Mouse (Mus musculus): ENCODE measurements around the gene Shprh.
"Not testable (repeated sequence)": the region's sequence is repeated elsewhere in the genome, so short reads cannot be mapped to it uniquely, and the experiment has no call there.

Shprh gene

DNA sequence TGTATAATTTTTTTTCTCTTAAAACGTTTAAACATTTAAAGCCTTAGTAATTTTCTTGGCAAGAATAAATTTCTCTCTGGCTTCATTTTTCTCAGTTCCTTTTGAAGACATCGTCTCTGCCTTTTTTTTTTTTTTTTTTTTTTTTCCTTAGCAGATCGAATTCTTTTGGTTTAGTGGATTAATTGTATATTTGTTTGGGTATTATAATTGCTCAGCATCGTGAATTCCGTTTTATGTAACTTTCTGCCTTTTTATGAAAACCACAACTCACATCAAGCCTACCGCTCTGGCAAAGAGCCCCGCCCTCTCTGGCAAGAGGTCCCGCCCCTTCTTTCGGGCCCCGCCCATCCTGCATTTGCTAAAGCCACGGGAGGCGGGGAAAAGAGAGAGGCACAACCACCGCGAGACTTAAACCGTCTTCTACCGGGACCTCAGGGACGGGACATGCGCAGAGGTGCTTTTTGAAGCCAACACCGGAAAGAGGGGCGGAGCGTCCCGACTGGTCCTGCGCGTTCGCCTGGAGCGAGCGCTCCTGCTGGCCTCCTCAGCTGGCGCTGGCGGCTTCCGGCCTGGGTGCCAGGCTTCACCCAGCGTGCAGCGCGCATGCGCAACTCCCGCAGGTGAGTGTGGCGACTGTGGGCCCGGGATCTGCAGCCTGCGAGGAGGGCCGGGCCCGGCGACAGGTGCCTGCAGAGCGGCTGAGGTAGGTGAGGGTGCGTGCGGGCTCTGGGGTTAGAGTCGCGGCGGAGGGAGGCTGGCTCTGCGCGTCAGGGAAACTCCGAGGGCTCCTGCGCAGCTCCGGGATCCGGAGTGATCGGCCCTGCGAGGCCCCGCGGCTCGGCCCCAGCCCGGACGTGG lies at the start of gene Shprh:
TSS of gene Shprh (plus strand) at position 544 of the 858 bp plus-strand sequence.
- peak; percentile 96 to 98 for DNase-seq

DNA sequence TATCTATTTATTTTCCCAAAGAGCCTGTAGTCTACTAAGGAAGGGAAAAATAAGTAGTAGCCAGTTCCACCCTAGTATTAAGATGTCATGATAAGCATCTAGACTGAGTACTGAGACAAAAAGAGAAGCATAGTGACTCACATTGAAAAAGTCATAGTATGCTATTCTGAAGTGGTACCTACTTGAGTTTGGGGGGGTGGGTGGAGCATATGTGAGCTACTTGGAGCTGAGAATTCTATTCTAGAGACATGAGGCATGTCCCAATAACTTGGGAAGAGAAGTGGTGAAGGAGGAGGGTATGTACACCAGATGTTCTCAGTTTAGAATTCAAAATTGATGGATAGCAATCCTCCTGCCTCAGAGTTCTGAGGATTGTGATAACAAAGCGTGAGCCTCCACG lies 27.4 kb upstream of the Shprh start:
- no peak for DNase-seq

DNA sequence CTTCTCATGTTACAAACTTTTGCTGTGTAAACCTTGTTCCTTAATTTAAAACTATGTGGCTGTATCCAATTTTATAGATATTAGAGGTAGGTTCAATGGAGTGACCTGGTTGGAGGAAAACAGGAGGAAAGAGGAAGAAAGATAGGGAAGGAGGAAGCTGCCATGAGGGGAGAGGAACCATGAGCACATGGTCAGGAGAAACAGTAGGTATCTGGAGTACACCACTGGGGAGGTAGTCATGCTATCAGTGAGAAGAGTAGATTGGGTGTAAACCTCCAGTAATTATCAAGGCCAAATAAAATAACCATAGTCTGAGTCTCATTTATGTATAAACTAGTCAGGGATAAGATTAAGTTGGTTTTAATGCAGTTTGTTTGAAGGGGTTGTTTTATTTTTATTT lies 3.6 kb upstream of the Shprh start:
- no peak for DNase-seq

DNA sequence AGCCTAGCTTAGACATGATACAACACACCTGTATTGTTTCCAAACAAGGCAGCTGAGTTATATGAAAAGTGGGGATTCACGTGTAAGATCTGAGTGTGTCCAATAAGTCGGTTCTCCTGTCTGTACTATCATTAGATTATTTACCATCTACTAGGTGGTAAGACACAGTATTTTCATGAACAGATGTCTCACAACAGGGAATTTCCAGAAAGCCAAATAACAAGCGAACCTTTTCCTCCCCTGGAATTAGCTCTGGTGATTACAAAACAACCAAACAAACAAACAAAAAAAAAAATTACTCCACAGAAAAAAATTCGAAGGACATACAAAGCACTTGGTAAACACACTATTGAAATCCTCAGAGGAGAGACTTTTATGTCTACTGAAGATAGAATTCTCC lies 781 bp upstream of the Shprh start:
- no peak for DNase-seq

DNA sequence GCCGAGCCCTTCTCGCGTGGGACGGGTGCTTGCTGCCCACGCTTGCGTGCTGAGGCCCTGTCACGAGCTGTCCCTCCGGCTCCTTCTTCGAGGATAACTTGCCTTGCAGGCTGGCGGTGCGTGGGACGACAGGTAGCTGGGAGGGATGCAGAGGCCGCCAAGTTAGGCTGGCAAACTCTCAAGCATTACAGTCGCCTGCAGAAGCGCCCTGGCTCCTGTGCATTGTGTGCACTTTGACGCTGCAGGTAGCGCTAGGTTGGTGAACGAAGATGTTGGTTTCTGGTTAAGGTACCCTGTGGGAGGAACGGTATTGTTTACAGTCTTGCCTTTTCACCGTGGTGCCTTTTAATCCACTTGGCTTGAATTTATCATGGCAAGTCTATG lies 507 bp downstream of the Shprh start:
- peak; percentile 71 to 73 for DNase-seq

DNA sequence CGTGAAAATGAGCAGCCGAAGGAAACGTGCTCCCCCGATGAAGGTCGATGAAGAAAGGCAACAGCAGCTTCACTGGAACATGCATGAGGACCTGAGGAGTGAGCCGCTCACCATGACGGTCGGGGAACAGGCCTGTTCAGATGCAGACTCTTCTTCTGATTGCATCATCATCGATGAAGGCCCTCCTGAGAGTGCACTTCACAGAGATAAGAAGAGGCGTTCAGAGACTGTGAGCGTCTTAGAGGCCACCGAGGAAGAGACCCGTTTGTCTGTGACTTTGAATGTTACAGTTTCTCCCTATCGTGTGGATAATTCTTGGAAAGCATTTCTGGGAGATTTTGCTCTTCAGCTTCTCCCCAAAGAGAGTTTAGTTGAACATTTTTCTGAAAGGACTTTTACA lies 2.4 kb downstream of the Shprh start:
- DNase-seq = no peak

DNA sequence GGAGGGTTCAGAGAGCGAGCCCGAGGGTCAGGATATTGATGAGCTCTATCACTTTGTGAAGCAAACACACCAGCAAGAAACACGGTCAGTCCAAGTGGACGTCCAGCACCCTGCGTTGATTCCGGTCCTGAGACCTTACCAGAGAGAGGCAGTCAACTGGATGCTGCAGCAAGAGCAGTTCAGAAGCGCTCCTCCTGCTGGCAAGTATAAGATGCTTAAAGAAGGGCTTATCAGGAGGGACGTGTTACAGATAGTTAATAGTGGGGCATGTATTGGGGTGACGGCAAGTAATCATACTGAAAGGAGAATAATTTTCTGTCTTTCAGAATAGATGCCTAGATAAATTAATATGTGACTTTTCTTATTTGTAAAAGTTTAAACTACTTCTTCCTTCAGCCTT lies 7.8 kb downstream of the Shprh start:
- DNase-seq = no peak

DNA sequence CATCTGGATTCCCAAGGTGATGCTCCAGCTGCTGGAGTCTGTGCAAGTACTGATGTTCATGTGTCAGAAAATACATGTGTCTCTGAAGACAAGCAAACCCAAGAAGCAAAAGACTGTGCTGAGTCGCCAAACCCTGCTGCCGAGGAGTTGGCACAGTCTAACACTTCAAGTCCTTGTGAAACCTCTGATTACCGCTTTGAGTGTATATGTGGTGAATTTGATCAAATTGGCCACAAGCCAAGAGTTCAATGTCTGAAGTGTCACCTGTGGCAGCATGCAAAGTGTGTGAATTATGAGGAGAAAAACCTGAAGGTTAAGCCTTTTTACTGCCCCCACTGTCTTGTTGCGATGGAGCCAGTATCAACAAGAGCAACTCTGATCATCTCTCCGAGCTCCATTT lies 15.3 kb downstream of the Shprh start:
- peak in 1 of 2 experiments; percentile 7 for DNase-seq

DNA sequence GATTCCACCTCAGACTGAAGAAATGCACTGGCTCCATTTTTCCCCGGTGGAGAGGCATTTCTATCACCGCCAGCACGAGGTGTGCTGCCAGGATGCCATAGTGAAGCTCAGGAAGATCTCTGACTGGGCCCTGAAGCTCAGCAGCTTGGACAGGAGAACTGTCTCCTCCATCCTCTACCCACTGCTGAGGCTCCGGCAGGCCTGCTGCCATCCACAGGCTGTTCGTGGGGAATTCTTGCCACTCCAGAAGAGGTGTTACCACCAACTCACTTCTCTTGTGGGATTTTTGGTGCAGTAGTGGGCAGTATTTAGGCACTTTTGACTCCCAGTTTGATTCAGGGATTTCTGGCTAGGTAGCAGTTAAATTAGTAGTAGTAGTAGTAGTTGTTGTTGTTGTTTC lies 21.0 kb downstream of the Shprh start:
- peak in 1 of 2 experiments; percentile 14 for DNase-seq

DNA sequence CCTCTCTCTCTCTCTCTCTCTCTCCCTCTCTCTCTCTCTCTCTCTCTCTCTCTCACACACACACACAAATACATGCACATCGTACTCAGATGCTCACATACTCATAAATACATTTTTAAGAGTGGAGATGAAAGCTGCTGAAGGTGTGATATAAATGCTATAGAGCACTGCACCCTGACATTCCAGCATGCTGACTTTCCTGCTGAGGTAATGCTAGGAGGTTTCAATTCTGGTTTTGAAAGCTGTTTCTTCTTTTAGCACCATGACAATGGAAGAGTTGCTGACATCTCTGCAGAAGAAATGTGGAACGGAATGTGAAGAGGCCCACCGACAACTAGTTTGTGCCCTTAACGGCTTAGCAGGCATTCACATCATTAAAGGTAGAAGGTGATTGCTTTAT lies 22.4 kb downstream of the Shprh start:
- DNase-seq = no peak

DNA sequence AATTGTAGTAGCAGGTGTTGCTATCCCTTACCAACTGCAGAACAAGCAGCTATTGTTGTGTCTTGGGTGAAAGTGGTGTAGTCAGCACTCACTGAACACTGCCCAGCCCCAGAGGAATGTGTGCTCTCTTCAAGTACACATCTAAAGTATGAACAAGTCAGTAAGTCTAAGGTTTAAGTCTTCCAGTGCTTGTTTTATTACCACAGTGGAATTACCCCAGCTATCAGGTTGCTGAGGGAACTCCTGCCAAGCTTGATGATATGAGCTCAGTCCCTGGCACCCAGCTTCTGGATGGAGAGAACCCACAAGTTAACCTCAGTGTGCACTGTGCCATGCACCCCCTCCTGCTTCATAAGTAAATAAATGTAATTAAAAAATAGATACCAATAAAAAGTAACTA lies 23.3 kb downstream of the Shprh start:
- DNase-seq = peak in 1 of 2 experiments; percentile 1

DNA sequence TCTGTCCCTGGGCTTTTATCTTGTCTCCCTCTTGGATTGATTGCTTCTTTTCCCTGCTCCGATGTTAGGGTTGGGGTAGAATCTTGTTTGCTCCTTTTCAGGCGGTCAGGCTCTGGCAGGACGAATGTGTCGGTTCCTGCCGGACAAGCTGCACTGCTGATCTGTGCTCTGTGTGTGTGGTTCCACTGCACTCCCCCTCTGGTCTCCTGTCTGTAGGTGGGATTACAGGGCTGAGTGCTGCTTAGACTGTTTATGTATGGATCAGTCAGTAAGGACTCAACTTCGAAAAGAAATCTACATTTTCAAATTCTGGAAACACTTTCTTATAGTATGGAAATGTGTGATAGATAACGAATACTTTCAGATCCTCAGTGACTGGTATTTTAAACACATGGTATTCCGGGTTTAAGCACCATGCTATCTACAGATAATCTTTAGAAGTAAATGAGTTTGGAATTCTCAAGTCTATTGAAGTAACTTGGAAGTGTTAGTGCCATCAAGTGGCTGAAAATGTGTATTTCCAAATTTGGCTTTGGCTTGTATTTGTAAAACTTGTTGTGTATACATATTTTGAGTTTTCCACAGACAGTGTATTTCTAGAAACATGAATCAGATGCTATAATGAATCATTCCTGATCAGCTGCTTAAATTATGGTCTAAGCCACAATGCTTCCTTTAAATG lies 26.7 kb downstream of the Shprh start:
- peak; percentile 2 to 20 for DNase-seq

DNA sequence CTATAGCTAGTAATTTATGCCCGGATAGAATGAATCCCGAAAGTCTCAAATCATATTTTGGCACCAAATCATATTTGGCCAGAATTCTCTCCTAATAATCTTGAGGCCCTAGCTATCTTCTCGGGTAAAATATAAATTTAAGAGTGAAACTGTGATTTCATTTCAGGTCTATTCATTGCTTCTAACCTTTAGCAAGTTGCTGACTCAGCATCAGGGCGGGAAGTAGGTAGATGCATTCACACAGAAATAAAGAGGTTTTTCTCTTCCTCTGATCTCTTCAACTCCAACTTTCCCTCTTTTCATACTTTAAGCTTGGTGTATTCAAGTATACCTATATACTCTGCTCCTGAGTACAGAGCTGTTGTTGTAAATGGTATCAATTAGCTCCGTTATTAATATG lies 30.9 kb downstream of the Shprh start:
- no peak for DNase-seq

DNA sequence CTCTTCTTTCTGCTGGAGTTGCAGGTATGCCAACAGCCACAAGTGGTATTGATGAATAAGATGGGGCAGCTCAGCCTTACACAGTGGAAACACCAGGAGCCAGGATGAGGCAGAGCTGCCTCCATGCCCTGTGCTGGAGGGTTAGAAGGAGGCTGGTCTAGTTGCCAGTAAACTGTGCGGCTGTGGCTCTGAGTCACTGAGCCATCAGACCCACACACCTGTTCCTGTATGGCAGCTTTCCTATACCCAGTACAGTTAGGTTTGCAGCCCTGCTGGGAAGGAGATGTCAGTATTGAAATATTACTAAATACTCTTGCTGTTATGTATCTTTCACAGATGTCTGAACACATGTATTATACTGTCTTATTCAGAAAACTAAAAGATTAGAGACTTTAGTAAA lies 48.1 kb downstream of the Shprh start:
- peak; percentile 32 to 54 for DNase-seq

DNA sequence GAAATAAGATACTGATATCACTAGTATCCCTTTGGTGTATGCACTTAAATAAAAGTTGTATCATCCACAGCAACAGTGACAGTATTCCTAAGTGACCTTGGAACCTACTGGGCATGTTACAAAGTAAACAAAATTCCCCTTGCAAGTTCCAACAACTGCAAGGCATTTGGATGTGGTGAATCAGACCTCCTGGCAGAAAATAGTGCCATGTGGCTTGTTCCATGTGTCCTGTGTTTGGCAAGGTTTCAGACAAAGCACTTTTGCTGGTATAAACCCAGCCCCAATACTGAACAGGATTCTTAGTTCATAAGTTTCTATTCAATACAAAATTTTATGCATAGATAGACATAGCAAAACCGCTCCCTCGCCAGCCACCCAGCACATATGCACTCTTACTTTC lies 49.1 kb downstream of the Shprh start:
- DNase-seq = peak; percentile 25 to 32

DNA sequence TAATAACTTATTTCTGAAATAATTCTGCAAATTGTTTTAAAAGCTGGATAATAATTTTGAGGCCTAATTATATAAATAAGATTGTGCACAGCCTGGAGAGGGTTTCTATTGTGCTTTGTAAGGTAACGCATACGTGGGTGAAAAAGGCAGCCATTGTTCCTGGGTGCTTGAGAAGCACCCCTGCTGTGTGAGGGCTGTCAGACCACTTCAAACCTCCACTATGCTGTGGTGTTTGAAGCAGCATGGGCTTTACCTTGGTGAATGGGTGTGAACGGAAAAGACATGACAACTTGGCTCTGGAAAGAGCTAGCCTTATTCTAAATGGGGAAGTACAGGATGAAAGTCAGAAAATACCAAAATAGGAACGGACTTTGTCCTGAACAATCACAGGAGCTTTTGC lies 50.8 kb downstream of the Shprh start:
- DNase-seq = no peak

DNA sequence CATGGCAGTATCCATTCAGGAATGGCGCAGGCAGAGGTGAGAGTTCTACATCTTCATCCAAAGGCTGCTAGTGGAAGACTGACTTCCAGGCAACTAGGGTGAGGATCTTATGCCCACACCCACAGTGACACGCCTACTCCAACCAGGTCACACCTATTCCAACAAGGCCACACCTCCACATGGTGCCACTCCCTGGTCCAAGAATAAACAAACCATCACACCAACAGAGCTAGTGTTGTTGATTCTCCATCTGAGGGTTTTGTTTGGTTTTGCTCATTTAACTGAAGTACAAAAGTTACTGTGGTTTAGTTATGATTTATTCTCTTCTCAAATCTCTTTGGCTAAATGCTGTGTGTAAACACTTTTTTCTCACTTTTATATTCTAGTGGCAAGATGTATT lies 56.7 kb downstream of the Shprh start:
- DNase-seq = not testable (repeated sequence)

DNA sequence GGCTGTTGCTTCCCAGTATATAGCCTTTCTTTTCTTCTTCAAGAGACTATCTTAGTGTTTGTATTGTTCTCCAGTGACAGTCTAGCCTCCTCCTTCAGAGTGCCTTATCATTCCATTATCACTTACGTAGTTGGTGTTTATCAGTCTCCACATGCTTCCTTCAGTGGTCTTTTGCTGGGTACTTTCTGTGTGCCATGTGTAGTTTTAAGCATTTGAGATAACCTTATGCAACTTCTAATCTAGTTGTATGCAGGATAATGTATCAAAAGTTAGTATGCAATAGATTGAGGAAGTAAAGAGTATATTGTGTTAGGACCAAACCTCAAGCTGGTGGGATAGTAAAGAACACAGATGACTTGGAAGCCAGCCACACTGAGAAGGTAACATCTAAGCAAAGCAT lies 59.4 kb downstream of the Shprh start:
- DNase-seq = no peak

DNA sequence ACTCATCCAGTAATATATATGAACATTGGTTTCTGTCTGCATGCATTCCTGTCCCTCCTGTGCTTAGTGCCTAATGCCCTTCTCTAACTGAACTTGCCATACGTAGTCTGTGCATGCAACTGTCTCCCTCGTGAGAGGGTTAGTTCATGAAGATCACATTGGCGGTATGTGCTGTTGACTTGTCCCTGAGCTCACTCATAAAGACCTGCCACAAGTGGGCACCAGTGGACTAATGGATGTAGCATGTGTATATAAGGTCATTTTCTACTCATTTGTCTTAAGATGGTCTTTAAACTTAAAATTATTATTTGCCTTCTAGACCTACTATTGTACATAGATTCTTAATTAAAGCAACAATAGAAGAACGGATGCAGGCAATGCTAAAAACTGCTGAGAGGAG lies 62.8 kb downstream of the Shprh start:
- DNase-seq = no peak

DNA sequence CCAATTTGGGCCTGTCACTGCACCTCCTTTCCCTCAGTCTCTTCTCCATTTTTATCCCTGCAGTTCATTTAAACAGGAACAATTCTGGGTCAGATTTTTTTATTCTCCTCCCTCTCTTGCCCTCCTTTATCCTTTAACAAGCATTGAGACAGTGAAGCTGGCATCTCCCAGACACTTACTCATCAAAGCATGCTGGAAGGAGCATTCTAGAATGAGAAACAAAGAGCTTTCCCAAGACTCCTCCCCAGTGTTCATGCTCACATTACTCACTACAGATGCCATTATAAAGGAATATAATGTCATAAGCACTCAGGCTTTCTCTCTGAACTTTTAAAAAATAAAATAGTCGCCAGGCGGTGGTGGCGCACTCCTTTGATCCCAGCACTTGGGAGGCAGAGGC lies 77.2 kb downstream of the Shprh start:
- DNase-seq = no peak

DNA sequence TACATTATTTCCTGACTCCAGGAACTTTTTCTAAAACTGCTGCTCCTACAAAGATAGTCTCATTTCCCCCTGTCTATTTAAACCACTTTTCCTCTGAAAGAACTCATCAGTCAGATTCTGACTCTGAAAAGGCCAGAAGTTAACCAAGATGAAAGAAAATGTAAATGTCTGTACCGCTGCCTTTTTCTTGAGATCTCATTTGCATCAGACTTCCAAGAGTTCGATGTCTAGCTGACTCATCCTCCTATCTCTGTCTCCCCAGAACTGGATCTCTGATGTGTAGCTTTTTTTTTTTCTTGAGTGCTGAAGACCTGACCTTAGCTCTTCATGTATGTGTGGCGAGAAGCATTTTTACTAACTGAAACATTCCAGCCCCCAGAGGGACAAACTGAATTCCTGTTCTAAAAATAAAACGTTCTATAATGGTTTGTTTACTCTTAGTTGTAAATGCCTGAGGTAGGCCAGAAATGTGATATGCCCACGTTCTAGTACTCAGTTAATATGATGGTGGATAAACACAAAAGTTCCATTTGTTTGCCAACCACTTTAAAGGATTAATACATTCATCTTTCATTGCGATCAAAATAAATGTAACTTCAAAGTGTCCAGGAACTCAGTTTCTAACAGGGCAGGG lies 80.4 kb downstream of the Shprh start:
- DNase-seq = no peak

DNA sequence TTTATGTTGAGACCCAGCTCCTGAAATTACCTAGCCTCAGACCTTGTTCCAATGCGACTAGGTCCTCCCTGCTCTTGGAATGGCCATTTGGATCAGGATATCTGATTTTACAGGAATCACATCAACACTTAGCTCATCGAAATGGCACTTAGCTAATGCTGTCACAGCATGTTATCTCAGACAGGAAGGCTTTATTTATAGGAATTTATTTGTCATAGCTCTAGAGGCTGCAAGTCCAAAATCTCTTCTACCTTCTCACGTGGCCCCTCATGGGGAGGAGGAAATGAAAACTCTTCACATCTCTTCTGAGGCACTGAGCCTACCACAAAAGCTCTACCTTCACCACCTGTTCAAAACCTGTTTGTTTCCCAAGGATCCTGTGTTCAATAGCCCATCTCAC lies 84.0 kb downstream of the Shprh start:
- no peak for DNase-seq

DNA sequence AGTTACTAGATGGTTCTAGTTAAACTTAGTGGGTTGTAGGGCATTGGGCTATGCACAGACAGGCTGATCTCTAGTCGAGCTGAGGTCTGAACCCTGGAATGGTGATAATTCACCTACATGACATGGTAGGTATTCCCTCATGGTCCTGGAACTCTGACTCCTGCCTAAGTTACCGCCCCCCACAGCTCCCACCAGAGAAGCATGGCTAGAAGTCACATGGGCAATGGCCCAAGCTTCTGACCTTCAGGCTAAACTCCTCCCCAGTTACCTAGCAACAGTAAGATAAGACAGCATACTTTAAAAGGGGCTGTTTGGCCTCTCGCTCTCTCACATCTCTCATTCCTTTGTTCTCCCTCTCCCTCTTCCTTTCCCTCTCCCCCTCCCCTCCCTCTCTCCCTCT lies 93.8 kb downstream of the Shprh start:
- DNase-seq = not testable (repeated sequence)

DNA sequence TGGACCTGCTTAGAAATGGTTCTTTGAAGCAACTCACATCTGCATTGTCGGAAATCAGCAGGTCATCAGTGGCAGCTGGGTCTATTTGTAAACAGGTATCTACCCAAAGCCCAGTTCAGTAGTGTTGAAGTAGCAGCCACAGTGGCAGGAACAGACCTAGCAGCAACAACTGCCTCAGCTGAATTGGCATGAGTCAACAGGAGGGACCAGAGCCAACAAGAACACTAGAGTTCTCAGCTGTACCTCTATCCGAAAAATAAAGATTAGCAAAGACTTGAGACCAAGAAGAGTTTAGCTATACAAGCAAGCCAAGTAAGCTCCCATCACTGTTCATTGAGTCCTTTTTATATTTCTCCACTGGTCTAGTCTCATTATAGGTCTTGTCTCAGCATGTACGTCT lies 99.0 kb downstream of the Shprh start:
- DNase-seq = no peak

All from cerebellum, adult 18-20 months (tissue).